Mouse (Mus musculus) urinary bladder, postnatal 10 days (tissue): ENCODE data around the gene Orc1.

ENCODE experiments used
- DNase-seq: peaks from one replicate; pipeline ENCODE4 v3.0.0; 2022; ENCODE audit warnings: low spot score

Orc1 gene

GRCm38 (mm10) chr4:108635101-108635500 lies 55.9 kb downstream of the Orc1 start:
- DNase-seq = no peak

- DNase-seq = no peak
These were observed 58.5 kb downstream of the Orc1 start for GRCm38 (mm10) chr4:108637721-108638120.

GRCm38 (mm10) chr4:108638752-108639151 lies 59.5 kb downstream of the Orc1 start:
- DNase-seq = no peak

- no peak for DNase-seq
These were observed 85.2 kb downstream of the Orc1 start for GRCm38 (mm10) chr4:108664407-108664806.
